Mouse (Mus musculus) lung, postnatal 10 days (tissue): ENCODE measurements around the gene Ptprn2.

Source experiments
- DNase-seq: peaks from one replicate; pipeline ENCODE4 v3.0.0; 2021

The Ptprn2 gene

GRCm38 (mm10) chr12:116919185-116919584 is 433.7 kb downstream of the Ptprn2 start:
- DNase-seq = no peak

DNA sequence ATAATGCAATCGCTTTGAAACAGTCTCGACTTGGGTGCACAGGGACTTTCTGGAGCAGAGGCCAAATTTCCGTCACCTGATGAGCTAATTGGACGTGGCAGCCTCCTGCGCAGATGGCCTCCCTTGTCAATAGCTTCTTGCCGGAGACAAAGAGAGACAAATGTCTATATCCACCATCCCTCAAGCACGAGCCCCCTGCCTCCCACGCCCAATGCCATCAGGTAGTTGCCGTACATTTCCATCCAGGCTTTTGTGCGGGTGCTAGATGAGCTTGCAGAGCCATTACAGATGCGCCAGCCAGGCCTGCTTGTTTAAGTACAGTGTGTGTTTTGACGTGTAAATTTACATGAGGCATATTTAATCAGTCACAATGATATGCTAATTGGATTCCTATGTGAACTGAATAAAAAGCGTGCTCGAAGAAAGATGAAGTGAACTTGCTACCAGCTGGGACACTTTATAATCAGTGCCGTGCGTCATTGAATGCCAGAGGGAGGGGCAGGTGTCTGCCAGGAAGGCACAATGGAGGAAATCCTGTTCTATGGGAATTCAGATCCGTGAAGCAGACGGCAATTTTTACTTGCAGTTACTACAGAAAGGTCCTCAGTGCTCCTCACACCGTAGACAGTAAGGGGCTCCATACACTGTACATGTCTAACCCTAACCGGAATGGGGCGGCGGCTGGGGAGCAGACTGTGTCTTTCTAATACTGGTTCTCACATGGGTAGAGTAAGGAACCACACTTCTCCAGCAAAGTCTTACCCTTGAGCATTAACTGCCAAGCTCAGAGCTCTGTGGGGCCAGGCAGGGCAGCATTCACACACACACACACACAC is 434.4 kb downstream of the Ptprn2 start:
- no peak for DNase-seq

GRCm38 (mm10) chr12:116927115-116927514 is 441.6 kb downstream of the Ptprn2 start:
- no peak for DNase-seq

- no peak for DNase-seq
Measured at GRCm38 (mm10) chr12:116927516-116927915, 442.0 kb downstream of the Ptprn2 start.

DNA sequence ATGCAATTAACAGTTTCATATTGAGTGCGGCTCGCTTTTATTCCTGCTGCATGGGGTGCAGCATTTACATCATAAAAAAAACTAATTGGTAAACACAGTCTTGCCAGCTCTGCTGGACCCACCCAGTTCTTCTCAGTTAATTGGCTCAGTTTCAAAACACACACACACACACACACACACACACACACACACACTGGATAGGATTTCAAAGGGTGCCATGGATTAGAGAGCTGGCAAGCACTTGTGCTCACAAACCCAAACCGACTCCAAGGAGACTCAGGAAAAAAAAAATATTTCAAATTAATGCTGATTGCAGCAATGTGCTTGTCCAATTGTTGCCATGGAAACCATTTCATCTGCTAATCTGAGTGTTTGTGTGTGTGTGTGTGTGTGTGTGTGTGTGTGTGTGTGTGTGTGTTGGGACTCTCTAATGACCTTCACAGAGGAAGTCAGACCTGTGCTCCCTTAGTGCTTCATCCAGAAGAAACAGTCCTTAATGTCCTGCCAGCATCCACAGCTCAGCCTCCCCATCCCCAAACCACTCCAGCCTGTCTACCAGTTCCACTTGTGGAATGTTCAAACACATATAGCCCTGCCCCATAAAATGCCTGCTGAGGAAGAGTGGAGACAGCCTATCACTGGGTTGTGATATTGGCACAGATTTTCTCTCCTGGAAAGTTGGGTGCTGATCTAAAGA is 452.8 kb downstream of the Ptprn2 start:
- peak; percentile 31 for DNase-seq

- no peak for DNase-seq
Measured at GRCm38 (mm10) chr12:116943883-116944282, 458.4 kb downstream of the Ptprn2 start.

DNA sequence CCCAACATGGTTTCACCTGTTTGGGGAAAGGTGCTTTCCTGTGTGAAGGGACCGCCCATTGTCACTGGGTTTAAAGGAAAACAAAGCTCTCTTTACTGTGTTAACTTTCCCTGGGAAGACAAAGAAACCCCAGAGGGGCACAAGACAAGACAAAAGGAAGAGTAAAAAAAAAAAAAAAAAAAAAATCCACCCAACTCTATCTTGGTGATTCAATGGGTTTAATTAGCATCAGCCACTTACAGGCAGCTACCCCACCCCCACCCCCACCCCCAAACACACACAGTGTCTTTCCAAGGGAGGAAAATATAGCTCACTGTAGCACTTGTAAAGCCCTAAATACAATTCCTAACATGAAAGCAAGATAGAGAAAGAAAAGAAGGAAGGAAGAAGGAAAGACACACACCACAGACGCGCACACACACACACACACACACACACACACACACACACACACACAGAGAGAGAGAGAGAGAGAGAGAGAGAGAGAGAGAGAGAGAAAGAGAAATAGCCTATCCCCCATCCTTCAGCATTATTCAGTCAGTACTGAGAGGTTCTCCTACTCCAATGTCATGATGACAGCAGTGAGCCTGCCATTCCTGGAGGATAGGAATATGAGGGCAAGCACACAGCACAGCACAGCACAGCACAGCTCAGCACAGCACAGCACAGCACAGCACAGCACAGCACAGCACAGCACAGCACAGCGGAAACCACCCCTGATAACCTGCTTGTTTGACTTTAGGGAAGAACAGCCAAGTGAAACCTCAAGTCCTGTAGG is 462.8 kb downstream of the Ptprn2 start:
- DNase-seq = no peak

DNA sequence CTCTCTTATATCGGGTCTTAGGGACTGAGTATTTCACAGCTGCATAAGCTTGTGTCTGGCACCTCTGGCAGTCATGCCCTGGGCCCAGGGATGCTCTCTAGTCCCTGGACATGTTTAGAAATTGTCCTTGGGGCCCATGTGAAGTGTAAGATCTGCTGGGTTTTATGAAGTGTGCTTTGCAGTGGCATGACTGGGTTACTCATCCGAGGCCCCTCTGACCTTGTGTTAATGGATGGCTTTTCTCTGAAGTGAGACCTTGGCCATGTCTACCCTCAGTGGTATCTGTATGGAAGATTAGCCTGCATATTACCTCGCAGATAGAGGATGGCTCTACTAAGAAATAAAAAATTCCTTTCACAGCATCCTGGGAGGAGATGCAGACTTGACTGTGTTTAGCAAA is 464.2 kb downstream of the Ptprn2 start:
- DNase-seq = no peak

GRCm38 (mm10) chr12:116952452-116953205 is 467.1 kb downstream of the Ptprn2 start:
- no peak for DNase-seq

- DNase-seq = no peak
Measured at GRCm38 (mm10) chr12:116959164-116959563, 473.6 kb downstream of the Ptprn2 start.

DNA sequence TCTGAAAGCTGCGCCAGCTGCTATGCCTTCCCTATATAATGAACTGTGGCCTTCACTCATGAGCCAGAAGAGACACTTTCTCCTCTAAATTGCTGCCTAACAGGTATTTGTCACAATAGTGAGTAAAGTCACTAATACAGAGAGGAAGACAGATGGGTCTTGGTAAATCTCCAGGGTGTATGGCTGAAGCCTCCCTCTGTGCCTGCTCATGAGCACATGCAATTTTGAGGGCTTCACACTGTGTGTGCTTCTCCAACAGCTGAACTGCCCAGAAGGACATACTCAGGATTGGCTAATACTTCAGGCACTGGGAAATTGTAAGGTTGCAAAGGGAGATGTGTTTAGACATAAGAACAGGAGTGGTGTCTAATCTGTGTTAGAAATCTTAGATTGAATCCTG is 478.4 kb downstream of the Ptprn2 start:
- no peak for DNase-seq

DNA sequence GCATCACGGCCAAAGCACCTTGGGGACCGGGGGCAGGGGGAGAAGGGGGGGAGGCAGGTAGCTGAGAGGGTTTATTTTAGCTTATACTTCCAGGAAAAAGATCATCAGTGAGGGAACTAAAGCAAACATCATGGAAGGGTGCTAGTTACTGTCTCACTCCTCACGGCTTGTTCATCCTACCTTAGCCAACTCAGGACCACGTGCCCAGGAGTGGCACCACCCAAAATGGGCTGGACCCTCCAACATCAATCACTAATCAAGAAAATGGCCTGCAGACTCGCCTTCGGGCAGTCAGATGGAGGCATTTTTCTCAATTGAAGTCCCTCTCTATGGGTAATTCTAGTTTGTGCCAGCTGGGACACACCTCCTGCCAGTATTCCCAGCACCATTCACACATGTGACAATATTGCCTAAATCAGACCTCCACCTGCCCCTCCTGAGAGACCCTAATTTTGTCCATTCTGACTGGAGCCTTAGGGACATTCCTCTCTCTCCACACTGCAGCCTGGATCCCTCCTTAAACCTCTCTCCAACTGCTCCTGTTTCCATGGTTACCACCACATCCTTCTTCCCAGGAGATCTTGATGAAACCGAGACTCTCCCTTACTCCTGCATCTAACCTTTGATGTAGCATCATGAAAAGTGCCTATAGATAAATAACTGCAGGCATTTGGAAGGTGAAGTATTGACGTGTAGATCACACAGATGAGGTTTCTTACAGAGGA is 482.9 kb downstream of the Ptprn2 start:
- no peak for DNase-seq

- DNase-seq = no peak
Measured at GRCm38 (mm10) chr12:116975547-116975946, 490.0 kb downstream of the Ptprn2 start.

- no peak for DNase-seq
Measured at GRCm38 (mm10) chr12:116976981-116977380, 491.5 kb downstream of the Ptprn2 start.

DNA sequence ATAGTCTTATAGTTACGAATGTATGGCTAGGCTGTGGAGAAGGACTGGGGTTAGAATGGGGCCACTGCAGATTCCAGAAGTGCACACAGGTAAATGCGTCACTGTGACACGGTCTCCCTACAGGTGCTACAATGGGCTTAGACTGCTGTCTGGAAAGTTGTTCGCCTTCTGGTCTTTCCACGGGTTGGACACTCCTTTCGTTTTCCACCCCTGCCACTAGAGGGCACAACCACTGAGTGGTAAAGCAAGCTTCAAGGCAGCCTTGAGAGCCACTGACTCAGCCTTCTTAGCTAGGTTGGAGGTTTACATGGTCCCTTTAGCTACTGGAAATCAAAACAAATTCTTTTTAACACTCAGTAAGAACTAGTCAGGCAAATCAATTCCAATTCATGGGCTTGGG is 492.7 kb downstream of the Ptprn2 start:
- DNase-seq = no peak

- no peak for DNase-seq
Measured at GRCm38 (mm10) chr12:116981315-116981714, 495.8 kb downstream of the Ptprn2 start.

DNA sequence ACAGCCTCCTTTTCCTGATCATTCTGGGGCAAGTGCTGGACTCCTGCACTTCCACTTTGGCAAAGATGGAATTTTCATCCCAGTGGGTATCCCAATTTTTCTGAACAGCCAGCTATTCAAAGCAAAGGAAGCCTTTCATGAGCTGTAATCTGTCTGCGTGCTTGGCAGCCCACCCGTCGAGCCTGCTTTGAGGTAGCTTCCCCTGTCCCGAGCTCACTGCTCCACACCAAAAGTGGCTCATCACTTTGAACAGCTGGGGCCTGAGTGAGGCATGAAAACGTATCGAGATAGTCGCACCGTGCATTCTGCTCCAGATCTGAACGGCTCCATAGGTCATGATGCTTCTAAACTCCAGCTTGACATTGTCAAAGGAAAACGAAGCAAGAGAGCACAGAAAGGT is 503.6 kb downstream of the Ptprn2 start:
- DNase-seq = no peak

- no peak for DNase-seq
Measured at GRCm38 (mm10) chr12:117001546-117002148, 516.1 kb downstream of the Ptprn2 start.

GRCm38 (mm10) chr12:117016753-117017595 is 531.5 kb downstream of the Ptprn2 start:
- no peak for DNase-seq

- no peak for DNase-seq
Measured at GRCm38 (mm10) chr12:117017912-117018311, 532.4 kb downstream of the Ptprn2 start.

- DNase-seq = peak; percentile 26
Measured at GRCm38 (mm10) chr12:117023235-117023634, 537.7 kb downstream of the Ptprn2 start.
